Mouse (Mus musculus) neural tube, embryonic 11.5 days (tissue): ENCODE measurements around the gene Hectd1. TPM values are rescaled to one million over a fixed set of nuclear protein-coding genes. Genes with fewer than 3 reads are reported as not detected.

Source experiments
- ATAC-seq: fragments of 200-750 bp; cut with Nextera tagmentation; 2 replicates; pipeline ENCODE4 v1.8.0; 2017; ENCODE audit warnings: moderate number of reproducible peaks, mild to moderate bottlenecking, moderate TSS enrichment, moderate library complexity; ENCODE audit not compliant: insufficient read depth, low FRiP score, low TSS enrichment
- DNase-seq: peaks from one replicate; pipeline ENCODE4 v3.0.0-alpha.2; 2015; ENCODE audit warnings: low spot score
- H3K27ac ChIP-seq: fragments of 300-500 bp; sonication (generic); 2 replicates; pipeline ENCODE4 v1.5.1; 2014; ENCODE audit warnings: low read depth, mild to moderate bottlenecking, low read length
- H3K27me3 ChIP-seq: fragments of 300-500 bp; sonication (generic); 2 replicates; pipeline ENCODE4 v1.6.1; 2014; ENCODE audit warnings: mild to moderate bottlenecking, low read length, mixed read lengths; ENCODE audit not compliant: control insufficient read depth, insufficient read depth
- H3K36me3 ChIP-seq: fragments of 300-500 bp; sonication (generic); 2 replicates; pipeline ENCODE4 v1.6.1; 2014; ENCODE audit warnings: mild to moderate bottlenecking, low read length, moderate library complexity, mixed read lengths; ENCODE audit not compliant: control insufficient read depth, insufficient read depth
- H3K4me1 ChIP-seq: fragments of 300-500 bp; sonication (generic); 2 replicates; pipeline ENCODE4 v1.6.1; 2014; ENCODE audit warnings: low read length, mixed read lengths; ENCODE audit not compliant: control insufficient read depth, insufficient read depth
- H3K4me2 ChIP-seq: fragments of 300-500 bp; sonication (generic); 2 replicates; pipeline ENCODE4 v1.6.1; 2014; ENCODE audit warnings: low read depth, mild to moderate bottlenecking, moderate library complexity
- H3K4me3 ChIP-seq: fragments of 300-500 bp; sonication (generic); 2 replicates; pipeline ENCODE4 v1.5.1; 2014; ENCODE audit warnings: low read depth, low read length
- H3K9ac ChIP-seq: fragments of 300-500 bp; sonication (generic); 2 replicates; pipeline ENCODE4 v1.6.1; 2014; ENCODE audit warnings: mild to moderate bottlenecking, low read length
- H3K9me3 ChIP-seq: fragments of 300-500 bp; sonication (generic); 2 replicates; pipeline ENCODE4 v1.6.1; 2016; ENCODE audit warnings: low read length; ENCODE audit not compliant: control insufficient read depth
- WGBS: fragments of 180-500 bp; shearing (Covaris S2); extraction: QIAGEN DNeasy Blood & Tissue Kit; methylation state at CpG from one replicate; pipeline ENCODE4 v1.1.7; 2014; 5-methylcytosine and 5-hydroxymethylcytosine counted together
- polyA plus RNA-seq: library from polyadenylated mRNA; unstranded; fragments of >200 nt; fragmentation: Nextera tagmentation; extraction: Ambion mirVana; gene quantifications from 2 replicates; pipeline ENCODE4 v1.2.1, GENCODE M21; 2014

The Hectd1 gene
- polyA plus RNA-seq, 1 experiment from 2014 or later, result 36.4 TPM

DNA sequence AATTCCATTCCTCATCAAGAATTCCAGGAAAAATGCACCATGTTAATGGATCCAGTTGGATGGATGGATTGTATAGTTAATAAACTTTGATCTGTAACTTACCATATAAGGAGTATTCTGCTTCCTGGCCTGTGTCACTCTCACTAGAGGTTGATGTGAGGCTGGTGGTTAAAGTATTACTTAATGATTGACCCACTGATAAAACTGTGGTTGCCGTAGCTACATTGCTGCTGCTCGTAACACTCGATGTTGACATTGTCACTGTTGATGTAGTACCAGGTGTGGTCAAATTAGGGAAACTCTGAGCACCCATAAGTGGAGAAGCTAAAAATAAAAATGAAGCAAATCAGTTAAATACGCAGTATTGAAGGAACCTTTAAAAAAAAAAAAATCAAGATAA, 61.9 kb downstream of the Hectd1 start:
- Histone ChIP-seq H3K4me1 (no peaks in the 10 kb centered on the region), H3K9ac (no peak overlapping the region), H3K9me3 (no peaks in the 10 kb centered on the region), H3K4me3 (no peak overlapping the region), H3K36me3 (peaks cover 7% of the 10 kb centered on the region; the same call in 1 of the 2 replicates), H3K27ac (no peak overlapping the region), H3K4me2 (no peak overlapping the region), H3K27me3 (no peaks in the 10 kb centered on the region)
- ATAC-seq (no peak), DNase-seq (no peak)
- WGBS, result 94% methylated on average over 4 of the region's 4 CpGs

DNA sequence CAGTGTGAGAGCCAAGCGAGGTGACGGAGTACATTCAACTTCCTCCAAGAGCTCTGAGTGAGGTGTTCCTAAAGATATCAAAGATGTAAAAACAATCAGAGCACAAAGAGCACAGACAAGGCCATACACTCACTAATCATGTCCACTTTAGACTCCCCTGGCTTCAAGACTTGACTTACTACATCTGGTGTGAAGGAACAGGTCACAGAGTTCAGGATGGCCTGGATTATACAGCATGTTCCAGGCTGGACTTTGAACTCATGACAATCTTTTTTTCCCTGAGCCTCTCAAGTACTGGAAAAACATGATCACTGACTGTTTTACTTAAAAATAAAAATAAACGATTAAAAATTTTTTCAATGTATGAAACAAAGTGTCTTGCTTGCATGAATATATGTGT, 70.0 kb downstream of the Hectd1 start:
- Histone ChIP-seq H3K4me1 (no peaks in the 10 kb centered on the region), H3K9me3 (no peaks in the 10 kb centered on the region), H3K36me3 (peaks cover 15% of the 10 kb centered on the region), H3K4me2 (no peak overlapping the region), H3K27me3 (no peaks in the 10 kb centered on the region), H3K4me3 (no peak overlapping the region), H3K9ac (no peak overlapping the region), H3K27ac (no peak overlapping the region)
- ATAC-seq (no peak), DNase-seq (no peak)
- 96% methylated on average over 3 of the region's 3 CpGs for WGBS

DNA sequence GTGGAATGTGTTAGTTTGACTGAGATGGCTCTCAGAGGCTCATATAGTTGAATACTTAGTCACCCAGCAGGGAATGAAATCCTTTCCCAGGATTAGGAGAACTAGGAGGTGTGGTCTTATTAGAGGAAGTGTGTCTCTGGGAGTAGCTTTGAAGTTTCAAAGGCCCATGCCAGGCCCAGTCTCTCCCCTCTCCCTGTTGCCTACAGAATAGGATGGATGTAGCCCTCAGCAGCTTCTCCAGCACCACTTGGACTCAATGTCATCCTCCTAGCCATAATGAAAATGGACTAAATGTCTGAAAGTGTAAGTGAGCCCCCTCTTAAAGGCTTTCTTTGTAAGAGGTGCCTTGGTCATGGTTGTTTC, 72.8 kb downstream of the Hectd1 start:
- DNase-seq (no peak), ATAC-seq (no peak)
- Histone ChIP-seq H3K9me3 (no peaks in the 10 kb centered on the region), H3K4me2 (no peak overlapping the region), H3K27ac (no peak overlapping the region), H3K4me1 (no peaks in the 10 kb centered on the region), H3K4me3 (no peak overlapping the region), H3K27me3 (no peaks in the 10 kb centered on the region), H3K36me3 (peaks cover 19% of the 10 kb centered on the region), H3K9ac (no peak overlapping the region)

DNA sequence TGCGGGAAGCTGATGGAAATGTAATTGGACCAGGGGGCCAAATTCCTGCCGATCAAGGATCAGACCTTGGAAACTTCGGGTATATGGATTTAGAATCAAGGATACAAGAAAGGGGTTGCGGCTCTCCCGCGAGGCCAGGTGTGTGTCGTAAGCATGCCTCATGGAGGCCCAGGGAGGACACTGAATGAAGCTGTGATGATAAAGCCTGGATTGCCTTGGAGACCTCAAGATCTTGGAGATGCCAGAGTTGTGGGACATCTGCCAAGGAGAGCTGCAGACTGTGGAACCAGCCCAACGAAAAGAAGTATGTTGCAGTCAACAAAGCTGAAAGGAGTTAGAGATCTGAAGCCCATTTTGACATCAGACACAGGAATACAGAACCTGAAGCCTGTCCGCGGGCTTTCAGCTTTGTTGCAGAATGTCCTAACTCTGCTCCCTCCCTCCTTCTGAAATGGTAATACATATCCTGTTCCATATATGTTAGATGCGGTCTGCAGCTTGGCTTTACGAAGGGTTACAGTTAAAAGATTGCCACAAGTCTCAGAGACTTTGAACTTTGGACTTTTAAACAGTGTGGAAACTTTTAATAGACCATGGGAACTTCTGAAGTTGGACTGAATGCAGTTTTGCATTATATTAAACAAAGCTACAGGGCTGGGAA, 73.3 kb downstream of the Hectd1 start:
- H3K4me3 ChIP-seq, result no peak overlapping the region
- WGBS, result 96% methylated on average over 12 of the region's 12 CpGs
- DNase-seq (no peak), ATAC-seq (no peak)
- no peak overlapping the region for H3K27ac ChIP-seq
- peaks cover 24% of the 10 kb centered on the region for H3K36me3 ChIP-seq
- no peak overlapping the region for H3K9ac ChIP-seq
- no peaks in the 10 kb centered on the region for H3K27me3 ChIP-seq
- H3K9me3 ChIP-seq, result no peaks in the 10 kb centered on the region
- H3K4me2 ChIP-seq, result no peak overlapping the region
- H3K4me1 ChIP-seq, result no peaks in the 10 kb centered on the region

DNA sequence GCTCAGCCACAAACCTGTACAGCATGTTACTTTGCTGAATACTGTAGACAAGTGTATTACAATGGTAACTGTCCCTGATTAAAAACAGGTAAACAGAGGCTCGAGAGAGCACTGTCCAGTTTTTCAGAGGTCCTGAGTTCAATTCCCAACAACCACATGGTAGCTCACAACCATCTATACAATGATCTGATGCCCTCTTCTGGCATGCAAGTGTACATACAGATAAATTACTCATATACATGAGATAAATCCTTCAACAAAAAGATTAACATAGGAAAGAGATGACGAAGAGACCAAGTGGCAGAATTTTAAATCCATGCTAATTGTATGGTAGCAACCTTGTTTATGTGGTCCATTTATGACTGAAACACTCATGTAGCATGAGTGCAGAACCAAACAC, 82.0 kb downstream of the Hectd1 start:
- no peaks in the 10 kb centered on the region for H3K9me3 ChIP-seq
- DNase-seq, result no peak
- no peak overlapping the region for H3K9ac ChIP-seq
- no peaks in the 10 kb centered on the region for H3K27me3 ChIP-seq
- no peaks in the 10 kb centered on the region for H3K4me1 ChIP-seq
- ATAC-seq, result no peak
- 94% methylated on average over 2 of the region's 2 CpGs for WGBS
- H3K4me3 ChIP-seq, result no peak overlapping the region
- peaks cover 19% of the 10 kb centered on the region for H3K36me3 ChIP-seq
- no peak overlapping the region for H3K4me2 ChIP-seq
- no peak overlapping the region for H3K27ac ChIP-seq

DNA sequence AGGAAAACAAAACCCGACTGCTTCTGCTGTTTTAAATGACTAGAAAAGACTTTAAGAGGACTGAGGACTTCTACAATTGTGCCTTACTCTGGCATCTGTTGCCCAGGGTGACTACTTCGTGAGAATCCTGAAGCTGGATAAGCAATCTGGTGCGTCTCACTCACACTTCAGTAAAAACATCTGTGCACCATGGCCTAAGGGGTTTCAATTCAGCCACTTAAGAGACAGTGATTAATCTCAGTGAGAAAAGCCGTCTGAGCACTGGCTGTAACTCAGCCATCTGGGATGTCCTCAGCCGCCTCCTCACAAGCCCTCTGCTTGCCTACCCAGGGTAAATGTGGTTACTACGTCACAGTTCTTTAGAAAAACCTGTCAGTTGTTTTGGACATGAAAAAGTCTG, 84.4 kb downstream of the Hectd1 start:
- H3K36me3 ChIP-seq, result peaks cover 11% of the 10 kb centered on the region
- no peaks in the 10 kb centered on the region for H3K27me3 ChIP-seq
- H3K9ac ChIP-seq, result no peak overlapping the region
- H3K4me3 ChIP-seq, result no peak overlapping the region
- peak; percentile 32 for DNase-seq
- H3K4me1 ChIP-seq, result no peaks in the 10 kb centered on the region
- WGBS, result 35% methylated on average over 6 of the region's 6 CpGs
- no peak; the same call in 1 of the 2 replicates for ATAC-seq
- H3K27ac ChIP-seq, result no peak overlapping the region
- no peak overlapping the region for H3K4me2 ChIP-seq
- H3K9me3 ChIP-seq, result no peaks in the 10 kb centered on the region

DNA sequence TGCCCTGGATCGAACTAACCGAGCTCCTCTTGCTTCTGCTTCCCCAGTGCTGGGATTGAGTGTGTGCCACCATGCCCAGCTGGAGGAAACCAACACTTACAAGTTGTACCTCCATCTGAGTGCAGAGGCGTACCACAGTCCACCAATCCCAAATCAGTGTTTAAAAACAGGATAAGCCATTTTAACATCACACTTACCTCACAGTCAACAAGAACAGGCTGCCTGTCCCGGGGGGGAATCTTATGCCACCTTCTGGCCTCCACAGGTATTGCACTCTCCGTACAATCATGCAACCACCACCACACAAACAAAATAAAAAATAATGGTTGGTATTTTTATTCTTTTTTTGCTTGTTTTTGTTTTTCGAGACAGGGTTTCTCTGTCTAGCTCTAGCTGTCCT, 87.6 kb downstream of the Hectd1 start:
- H3K4me2 ChIP-seq, result no peak overlapping the region
- H3K27ac ChIP-seq, result no peak overlapping the region
- 86% methylated on average over 6 of the region's 6 CpGs for WGBS
- no peaks in the 10 kb centered on the region for H3K4me1 ChIP-seq
- DNase-seq, result no peak
- no peaks in the 10 kb centered on the region for H3K9me3 ChIP-seq
- no peak overlapping the region for H3K9ac ChIP-seq
- peaks cover 5% of the 10 kb centered on the region for H3K36me3 ChIP-seq
- ATAC-seq, result no peak
- H3K27me3 ChIP-seq, result no peaks in the 10 kb centered on the region
- H3K4me3 ChIP-seq, result no peak overlapping the region

DNA sequence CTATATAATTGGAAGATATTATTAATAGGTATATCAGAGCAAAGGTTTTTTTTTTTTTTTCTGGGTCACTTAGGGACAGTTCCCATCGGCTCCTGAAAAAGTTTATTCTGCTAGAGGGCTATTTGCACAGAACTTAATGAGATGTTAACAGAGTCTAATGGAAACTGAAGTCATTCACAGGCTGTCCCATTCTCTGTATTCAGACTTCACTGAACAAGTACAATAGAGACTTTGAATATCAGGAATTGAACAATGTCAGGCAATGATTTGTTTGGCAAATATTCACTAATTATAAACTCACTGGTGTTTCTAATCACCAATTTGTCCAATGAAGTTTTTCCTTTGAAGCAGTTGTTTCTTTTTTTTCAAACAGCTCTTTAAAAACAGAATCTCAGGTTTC, 92.5 kb downstream of the Hectd1 start:
- ATAC-seq (no peak), DNase-seq (no peak)
- no peak overlapping the region for H3K4me3 ChIP-seq
- no peak overlapping the region for H3K4me2 ChIP-seq
- H3K9me3 ChIP-seq, result no peaks in the 10 kb centered on the region
- H3K4me1 ChIP-seq, result no peaks in the 10 kb centered on the region
- H3K27ac ChIP-seq, result no peak overlapping the region
- no peaks in the 10 kb centered on the region for H3K27me3 ChIP-seq
- 43% methylated on average over 1 of the region's 1 CpGs for WGBS
- no peaks in the 10 kb centered on the region for H3K36me3 ChIP-seq
- no peak overlapping the region for H3K9ac ChIP-seq

DNA sequence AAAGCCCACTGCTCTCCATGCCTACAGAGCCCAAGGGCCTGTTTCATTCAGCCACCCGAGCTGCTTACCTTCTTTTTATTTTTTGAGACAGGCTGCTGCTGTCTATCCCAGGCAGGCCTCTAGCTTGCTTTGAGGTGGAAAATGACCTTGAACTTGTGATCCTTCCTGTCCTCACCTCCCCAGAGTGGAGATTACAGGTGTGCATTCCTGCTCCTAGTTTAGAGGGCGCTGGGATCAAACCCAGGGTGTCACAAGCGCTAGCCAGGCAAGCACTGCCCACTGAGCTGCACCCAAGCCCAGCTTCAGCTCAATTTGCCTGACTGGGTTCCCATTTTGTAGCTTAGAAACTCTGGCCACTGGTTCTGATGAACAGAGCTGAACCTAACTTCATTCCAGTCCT, 93.0 kb downstream of the Hectd1 start:
- DNase-seq (no peak), ATAC-seq (no peak)
- Histone ChIP-seq H3K27ac (no peak overlapping the region), H3K36me3 (no peaks in the 10 kb centered on the region), H3K9me3 (no peaks in the 10 kb centered on the region), H3K4me3 (no peak overlapping the region), H3K9ac (no peak overlapping the region), H3K27me3 (no peaks in the 10 kb centered on the region), H3K4me2 (no peak overlapping the region), H3K4me1 (no peaks in the 10 kb centered on the region)
- 77% methylated on average over 3 of the region's 3 CpGs for whole genome bisulfite sequencing
